Mouse (Mus musculus): Measurements from ENCODE around the gene Bbs9.

DNA sequence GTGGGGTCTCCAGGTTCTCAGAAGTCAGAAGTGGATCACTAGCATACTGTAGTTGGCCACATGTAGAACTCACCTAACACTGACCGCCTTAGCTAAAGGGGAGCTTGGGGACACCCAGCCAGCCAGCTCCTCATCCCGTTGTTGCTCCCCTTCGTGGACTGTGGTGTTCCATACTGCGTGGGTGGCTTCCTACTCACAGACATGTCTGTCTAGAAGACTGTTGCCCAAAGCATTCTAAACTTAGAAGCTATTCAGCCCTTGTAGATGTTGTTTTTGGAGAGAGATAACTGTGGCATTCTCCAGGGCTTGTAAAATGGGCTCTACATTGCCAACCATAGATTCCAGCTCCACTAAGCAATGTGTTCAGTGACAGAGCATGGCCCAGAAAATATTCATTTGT is 310.5 kb downstream of the Bbs9 start:
- TF ChIP-seq CTCF (IDR thresholded peaks at IDR 0.05; ENCODE audit: control insufficient read depth, insufficient read depth, low read length) (no peak), POLR2A (IDR thresholded peaks at IDR 0.05; ENCODE audit: borderline replicate concordance, control insufficient read depth, low read depth, low read length) (no peak)
